Mouse (Mus musculus): ENCODE measurements around the gene Sned1. TPM values are rescaled to one million over a fixed set of nuclear protein-coding genes. Genes with fewer than 3 reads are reported as not detected.

Gene Sned1
- polyA plus RNA-seq, 1 experiment, result 4.8 TPM

- TF ChIP-seq CTCF (IDR thresholded peaks at IDR 0.05; ENCODE audit: control insufficient read depth, insufficient read depth, insufficient replicate concordance, low read depth, low read length), result no peak
- no peak for TF ChIP-seq POLR2A (IDR thresholded peaks at IDR 0.05; ENCODE audit: control insufficient read depth, low read depth, low read length)
- H3K27ac ChIP-seq (ENCODE audit: control insufficient read depth, insufficient read depth, low read depth, low read length), result no peak overlapping the region
Measured at GRCm38 (mm10) chr1:93267207-93267606, 31.6 kb downstream of the Sned1 start.

GRCm38 (mm10) chr1:93268246-93268645 is 32.6 kb downstream of the Sned1 start:
- Histone ChIP-seq H3K27ac (ENCODE audit: control insufficient read depth, insufficient read depth, low read depth, low read length) (no peak overlapping the region), H3K36me3 (ENCODE audit: control insufficient read depth, insufficient read depth, low read length) (no peaks in the 10 kb centered on the region), H3K27me3 (ENCODE audit: control insufficient read depth, insufficient read depth, low read length) (no peaks in the 10 kb centered on the region), H3K4me1 (ENCODE audit: control insufficient read depth, insufficient read depth, low read length) (no peaks in the 10 kb centered on the region), H3K4me3 (ENCODE audit: control insufficient read depth, low read depth, low read length) (no peak overlapping the region)
- TF ChIP-seq CTCF (IDR thresholded peaks at IDR 0.05; ENCODE audit: control insufficient read depth, insufficient read depth, insufficient replicate concordance, low read depth, low read length) (no peak), POLR2A (IDR thresholded peaks at IDR 0.05; ENCODE audit: control insufficient read depth, low read depth, low read length) (no peak)

More at GRCm38 (mm10) chr1:93267207-93267606, 31.6 kb downstream of the Sned1 start:
- Histone ChIP-seq H3K36me3 (ENCODE audit: control insufficient read depth, insufficient read depth, low read length) (no peaks in the 10 kb centered on the region), H3K4me1 (ENCODE audit: control insufficient read depth, insufficient read depth, low read length) (no peaks in the 10 kb centered on the region), H3K27me3 (ENCODE audit: control insufficient read depth, insufficient read depth, low read length) (no peaks in the 10 kb centered on the region), H3K4me3 (ENCODE audit: control insufficient read depth, low read depth, low read length) (no peak overlapping the region)

GRCm38 (mm10) chr1:93270516-93271240 is 35.0 kb downstream of the Sned1 start:
- H3K36me3 ChIP-seq (ENCODE audit: control insufficient read depth, insufficient read depth, low read length), result no peaks in the 10 kb centered on the region
- no peak overlapping the region for H3K4me3 ChIP-seq (ENCODE audit: control insufficient read depth, low read depth, low read length)
- H3K4me1 ChIP-seq (ENCODE audit: control insufficient read depth, insufficient read depth, low read length), result no peaks in the 10 kb centered on the region
- H3K27ac ChIP-seq (ENCODE audit: control insufficient read depth, insufficient read depth, low read depth, low read length), result no peak overlapping the region
- no peak for TF ChIP-seq CTCF (IDR thresholded peaks at IDR 0.05; ENCODE audit: control insufficient read depth, insufficient read depth, insufficient replicate concordance, low read depth, low read length)
- no peaks in the 10 kb centered on the region for H3K27me3 ChIP-seq (ENCODE audit: control insufficient read depth, insufficient read depth, low read length)

GRCm38 (mm10) chr1:93271751-93272150 is 36.1 kb downstream of the Sned1 start:
- no peak overlapping the region for H3K27ac ChIP-seq (ENCODE audit: control insufficient read depth, insufficient read depth, low read depth, low read length)
- H3K4me1 ChIP-seq (ENCODE audit: control insufficient read depth, insufficient read depth, low read length), result no peaks in the 10 kb centered on the region
- H3K27me3 ChIP-seq (ENCODE audit: control insufficient read depth, insufficient read depth, low read length), result no peaks in the 10 kb centered on the region
- no peak overlapping the region for H3K4me3 ChIP-seq (ENCODE audit: control insufficient read depth, low read depth, low read length)
- H3K36me3 ChIP-seq (ENCODE audit: control insufficient read depth, insufficient read depth, low read length), result no peaks in the 10 kb centered on the region
- TF ChIP-seq POLR2A (IDR thresholded peaks at IDR 0.05; ENCODE audit: control insufficient read depth, low read depth, low read length), result no peak
- TF ChIP-seq CTCF (IDR thresholded peaks at IDR 0.05; ENCODE audit: control insufficient read depth, insufficient read depth, insufficient replicate concordance, low read depth, low read length), result no peak

GRCm38 (mm10) chr1:93272409-93272821 is 36.8 kb downstream of the Sned1 start:
- H3K27ac ChIP-seq (ENCODE audit: control insufficient read depth, insufficient read depth, low read depth, low read length), result no peak overlapping the region
- H3K4me1 ChIP-seq (ENCODE audit: control insufficient read depth, insufficient read depth, low read length), result no peaks in the 10 kb centered on the region
- TF ChIP-seq CTCF (IDR thresholded peaks at IDR 0.05; ENCODE audit: control insufficient read depth, insufficient read depth, insufficient replicate concordance, low read depth, low read length) (no peak), POLR2A (IDR thresholded peaks at IDR 0.05; ENCODE audit: control insufficient read depth, low read depth, low read length) (no peak)
- no peaks in the 10 kb centered on the region for H3K27me3 ChIP-seq (ENCODE audit: control insufficient read depth, insufficient read depth, low read length)
- no peak overlapping the region for H3K4me3 ChIP-seq (ENCODE audit: control insufficient read depth, low read depth, low read length)
- no peaks in the 10 kb centered on the region for H3K36me3 ChIP-seq (ENCODE audit: control insufficient read depth, insufficient read depth, low read length)

- Histone ChIP-seq H3K27me3 (ENCODE audit: control insufficient read depth, insufficient read depth, low read length) (no peaks in the 10 kb centered on the region), H3K36me3 (ENCODE audit: control insufficient read depth, insufficient read depth, low read length) (no peaks in the 10 kb centered on the region), H3K27ac (ENCODE audit: control insufficient read depth, insufficient read depth, low read depth, low read length) (no peak overlapping the region), H3K4me3 (ENCODE audit: control insufficient read depth, low read depth, low read length) (no peak overlapping the region), H3K4me1 (ENCODE audit: control insufficient read depth, insufficient read depth, low read length) (no peaks in the 10 kb centered on the region)
- TF ChIP-seq POLR2A (IDR thresholded peaks at IDR 0.05; ENCODE audit: control insufficient read depth, low read depth, low read length), result no peak
- TF ChIP-seq CTCF (IDR thresholded peaks at IDR 0.05; ENCODE audit: control insufficient read depth, insufficient read depth, insufficient replicate concordance, low read depth, low read length), result no peak
Measured at GRCm38 (mm10) chr1:93275561-93275960, 39.9 kb downstream of the Sned1 start.

- H3K36me3 ChIP-seq (ENCODE audit: control insufficient read depth, insufficient read depth, low read length), result no peaks in the 10 kb centered on the region
- H3K27ac ChIP-seq (ENCODE audit: control insufficient read depth, insufficient read depth, low read depth, low read length), result no peak overlapping the region
- H3K4me3 ChIP-seq (ENCODE audit: control insufficient read depth, low read depth, low read length), result no peak overlapping the region
- H3K27me3 ChIP-seq (ENCODE audit: control insufficient read depth, insufficient read depth, low read length), result no peaks in the 10 kb centered on the region
- H3K4me1 ChIP-seq (ENCODE audit: control insufficient read depth, insufficient read depth, low read length), result no peaks in the 10 kb centered on the region
- no peak for TF ChIP-seq POLR2A (IDR thresholded peaks at IDR 0.05; ENCODE audit: control insufficient read depth, low read depth, low read length)
- no peak for TF ChIP-seq CTCF (IDR thresholded peaks at IDR 0.05; ENCODE audit: control insufficient read depth, insufficient read depth, insufficient replicate concordance, low read depth, low read length)
Measured at GRCm38 (mm10) chr1:93277041-93277440, 41.4 kb downstream of the Sned1 start.

Measured in testis, adult 2 months (tissue).